Mouse (Mus musculus) forebrain, postnatal 0 days (tissue): ENCODE measurements around the gene Sncb. TPM values are rescaled to one million over a fixed set of nuclear protein-coding genes. Genes with fewer than 3 reads are reported as not detected.

Experiments
- ATAC-seq: fragments of 200-750 bp; cut with Nextera tagmentation; 2 replicates; pipeline ENCODE4 v1.8.0; 2017; ENCODE audit warnings: mild to moderate bottlenecking, moderate library complexity
- DNase-seq: peaks from one replicate; pipeline ENCODE4 v3.0.0-alpha.2; 2015
- H3K27ac ChIP-seq: fragments of 300-500 bp; sonication (generic); 2 replicates; pipeline ENCODE4 v1.5.1; 2014; ENCODE audit warnings: low read depth, mild to moderate bottlenecking, antibody characterized with exemption, low read length, moderate library complexity, mixed read lengths
- H3K27me3 ChIP-seq: fragments of 300-500 bp; sonication (generic); 2 replicates; pipeline ENCODE4 v1.6.1; 2014; ENCODE audit warnings: mild to moderate bottlenecking, low read length, mixed read lengths; ENCODE audit not compliant: insufficient read depth
- H3K36me3 ChIP-seq: fragments of 300-500 bp; sonication (generic); 2 replicates; pipeline ENCODE4 v1.6.1; 2014; ENCODE audit warnings: mild to moderate bottlenecking, moderate library complexity; ENCODE audit not compliant: insufficient read depth
- H3K4me1 ChIP-seq: fragments of 300-500 bp; sonication (generic); 2 replicates; pipeline ENCODE4 v1.6.1; 2014; ENCODE audit warnings: antibody characterized with exemption; ENCODE audit not compliant: insufficient read depth
- H3K4me2 ChIP-seq: fragments of 300-500 bp; sonication (generic); 2 replicates; pipeline ENCODE4 v1.6.1; 2014; ENCODE audit warnings: low read depth, mild to moderate bottlenecking, moderate library complexity
- H3K4me3 ChIP-seq: fragments of 300-500 bp; sonication (generic); 2 replicates; pipeline ENCODE4 v1.5.1; 2014; ENCODE audit warnings: low read depth, low read length, mixed read lengths
- H3K9ac ChIP-seq: fragments of 300-500 bp; sonication (generic); 2 replicates; pipeline ENCODE4 v1.6.1; 2014; ENCODE audit warnings: mild to moderate bottlenecking
- H3K9me3 ChIP-seq: fragments of 300-500 bp; sonication (generic); 2 replicates; pipeline ENCODE4 v1.6.1; 2016; ENCODE audit warnings: low read length
- CTCF ChIP-seq: sonication (generic); IDR thresholded peaks from 2 replicates; pipeline ENCODE4 v1.5.1; 2016; ENCODE audit warnings: antibody characterized with exemption, control low read depth, low read depth
- WGBS: fragments of 180-500 bp; shearing (Covaris S2); extraction: QIAGEN DNeasy Blood & Tissue Kit; methylation state at CpG from one replicate; pipeline ENCODE4 v1.1.7; 2014; 5-methylcytosine and 5-hydroxymethylcytosine counted together
- polyA plus RNA-seq: library from polyadenylated mRNA; unstranded; fragments of >200 nt; fragmentation: Nextera tagmentation; extraction: Ambion mirVana; gene quantifications from 2 replicates; pipeline ENCODE4 v1.2.1, GENCODE M21; 2015
- total RNA-seq: library from RNA; depleted of rRNA; stranded (reverse); fragments of >200 nt; gene quantifications from 2 replicates; pipeline ENCODE4 v1.2.3, GENCODE M21; 2014

Sncb gene
- total and polyA plus RNA-seq, 2 experiments from 2014 or later: 38.1 to 137 TPM

GRCm38 (mm10) chr13:54781086-54781485, 14.7 kb upstream of the Sncb start:
- H3K4me2 ChIP-seq: no peak overlapping the region
- no peaks in the 10 kb centered on the region for H3K9me3 ChIP-seq
- no peak for TF ChIP-seq CTCF
- no peak overlapping the region for H3K27ac ChIP-seq
- no peaks in the 10 kb centered on the region for H3K4me1 ChIP-seq
- no peaks in the 10 kb centered on the region for H3K27me3 ChIP-seq
- ATAC-seq (no peak), DNase-seq (no peak)
- no peak overlapping the region for H3K9ac ChIP-seq
- no peak overlapping the region for H3K4me3 ChIP-seq
- H3K36me3 ChIP-seq: no peaks in the 10 kb centered on the region
- 79% methylated on average over 3 of the region's 3 CpGs for WGBS

- no peak for TF ChIP-seq CTCF
- Histone ChIP-seq H3K27ac (no peak overlapping the region), H3K4me1 (no peaks in the 10 kb centered on the region), H3K9ac (no peak overlapping the region), H3K27me3 (no peaks in the 10 kb centered on the region), H3K9me3 (no peaks in the 10 kb centered on the region), H3K4me2 (no peak overlapping the region), H3K36me3 (no peaks in the 10 kb centered on the region), H3K4me3 (no peak overlapping the region)
- WGBS: 67% methylated on average over 3 of the region's 3 CpGs
- no peak for DNase-seq
- ATAC-seq: no peak
Measured at GRCm38 (mm10) chr13:54780592-54780991, 14.2 kb upstream of the Sncb start.

GRCm38 (mm10) chr13:54767012-54767411, 617 bp upstream of the Sncb start:
- ATAC-seq (no peak), DNase-seq (no peak)
- 83% methylated on average over 4 of the region's 4 CpGs for WGBS
- no peaks in the 10 kb centered on the region for H3K9me3 ChIP-seq
- no peak overlapping the region for H3K9ac ChIP-seq
- peak overlapping the region; percentile 84 for H3K4me2 ChIP-seq
- H3K27ac ChIP-seq: no peak overlapping the region; the same call in 1 of the 2 replicates
- H3K4me1 ChIP-seq: peaks cover 2% of the 10 kb centered on the region; the same call in 1 of the 2 replicates
- peak overlapping the region; percentile 61 for H3K4me3 ChIP-seq
- TF ChIP-seq CTCF: no peak
- no peaks in the 10 kb centered on the region for H3K36me3 ChIP-seq
- H3K27me3 ChIP-seq: peaks cover 15% of the 10 kb centered on the region; the same call in 1 of the 2 replicates

GRCm38 (mm10) chr13:54765281-54766191, 859 bp downstream of the Sncb start:
- peaks cover 2% of the 10 kb centered on the region; the same call in 1 of the 2 replicates for H3K4me1 ChIP-seq
- no peak for TF ChIP-seq CTCF
- H3K4me2 ChIP-seq: peak overlapping the region; percentile 84
- peaks cover 15% of the 10 kb centered on the region; the same call in 1 of the 2 replicates for H3K27me3 ChIP-seq
- no peaks in the 10 kb centered on the region for H3K9me3 ChIP-seq
- peak overlapping the region; percentile 65 for H3K9ac ChIP-seq
- WGBS: 5% methylated on average over 44 of the region's 44 CpGs
- peak; percentile 44 for ATAC-seq
- peak overlapping the region; percentile 61 for H3K4me3 ChIP-seq
- no peak for DNase-seq
- peak overlapping the region; percentile 72 for H3K27ac ChIP-seq
- H3K36me3 ChIP-seq: no peaks in the 10 kb centered on the region

- no peaks in the 10 kb centered on the region for H3K9me3 ChIP-seq
- peaks cover 28% of the 10 kb centered on the region for H3K4me1 ChIP-seq
- no peak overlapping the region for H3K4me3 ChIP-seq
- 70% methylated on average over 7 of the region's 7 CpGs for WGBS
- ATAC-seq (no peak), DNase-seq (no peak)
- peaks cover 15% of the 10 kb centered on the region; the same call in 1 of the 2 replicates for H3K27me3 ChIP-seq
- H3K9ac ChIP-seq: no peak overlapping the region
- H3K27ac ChIP-seq: peak overlapping the region; percentile 16; the same call in 1 of the 2 replicates
- no peak for TF ChIP-seq CTCF
- no peaks in the 10 kb centered on the region for H3K36me3 ChIP-seq
- no peak overlapping the region for H3K4me2 ChIP-seq
Measured at GRCm38 (mm10) chr13:54760906-54761305, 5.5 kb downstream of the Sncb start.

GRCm38 (mm10) chr13:54760164-54760795, 6.1 kb downstream of the Sncb start:
- Histone ChIP-seq H3K4me1 (peaks cover 27% of the 10 kb centered on the region), H3K27me3 (peaks cover 12% of the 10 kb centered on the region; the same call in 1 of the 2 replicates), H3K4me3 (no peak overlapping the region), H3K4me2 (no peak overlapping the region), H3K9ac (no peak overlapping the region), H3K36me3 (no peaks in the 10 kb centered on the region), H3K27ac (peak overlapping the region; percentile 30; the same call in 1 of the 2 replicates), H3K9me3 (no peaks in the 10 kb centered on the region)
- ATAC-seq (peak; percentile 28), DNase-seq (peak; percentile 71)
- WGBS: 43% methylated on average over 8 of the region's 8 CpGs
- TF ChIP-seq CTCF: no peak
